Mouse (Mus musculus): ENCODE results near the gene Rfc1. TPM values are rescaled to one million over a fixed set of nuclear protein-coding genes. Genes with fewer than 3 reads are reported as not detected.

The Rfc1 gene
- total and polyA plus RNA-seq, 3 experiments = 50.2 to 2,723 (median 51.5) TPM

DNA sequence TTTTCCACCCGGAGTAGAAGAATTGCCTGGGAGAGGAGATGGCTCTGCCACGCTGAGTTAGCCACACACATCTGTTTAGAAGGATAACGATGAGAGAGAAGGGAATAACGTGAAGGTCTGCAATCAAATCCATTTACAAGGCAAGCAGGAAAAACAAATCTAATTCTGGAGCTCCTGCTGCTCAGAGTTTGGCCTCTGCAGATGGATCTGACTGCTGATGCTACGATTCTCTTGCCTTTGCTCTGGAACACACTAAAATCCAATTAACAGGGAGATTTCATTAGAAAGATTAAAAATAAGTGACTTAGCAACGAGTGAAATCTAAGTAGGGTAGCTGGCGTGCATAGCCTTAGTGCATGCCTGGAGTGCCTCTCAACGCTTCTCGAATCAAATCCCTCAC is 30.0 kb downstream of the Rfc1 start:
- Histone ChIP-seq H3K9ac (ENCODE audit: control insufficient read depth, low read depth, low read length, poor library complexity, severe bottlenecking) (no peak overlapping the region), H3K27me3 (ENCODE audit: control insufficient read depth in 1 of 2, insufficient read depth in 2 of 2, low read length in 2 of 2) (no peaks in the 10 kb centered on the region), H3K79me2 (ENCODE audit: control insufficient read depth, insufficient read depth, low read length, poor library complexity) (no peaks in the 10 kb centered on the region), H3K27ac (ENCODE audit: control insufficient read depth, low read depth, low read length) (no peak overlapping the region), H3K36me3 (ENCODE audit: control insufficient read depth in 1 of 2, insufficient read depth in 2 of 2, low read length in 2 of 2) (peaks cover 2 to 8% of the 10 kb centered on the region in 2 experiments; a peak in 3 of 4 replicates), H3K4me3 (ENCODE audit: control insufficient read depth in 1 of 2, insufficient read depth in 1 of 2, low read depth in 2 of 2, low read length in 2 of 2) (no peak overlapping the region), H3K9me3 (replicated peaks; ENCODE audit: insufficient read depth, low read length) (no peaks in the 10 kb centered on the region), H3K4me1 (ENCODE audit: control insufficient read depth in 1 of 2, insufficient read depth in 2 of 2, low read length in 2 of 2) (peaks cover 0 to 4% of the 10 kb centered on the region in 2 experiments; a peak in 2 of 4 replicates)
- DNase-seq (ENCODE audit: low read depth, low spot score) = no peak
- no peak for TF ChIP-seq RAD21 (IDR thresholded peaks at IDR 0.05; ENCODE audit: low read depth, low read length)
- no peak for TF ChIP-seq GABPA (IDR thresholded peaks at IDR 0.05; ENCODE audit: low read depth, low read length)
- TF ChIP-seq JUND (IDR thresholded peaks at IDR 0.05; ENCODE audit: low read depth, low read length) = no peak
- no peak for TF ChIP-seq BHLHE40 (IDR thresholded peaks at IDR 0.05; ENCODE audit: borderline replicate concordance, low read depth, low read length)
- TF ChIP-seq MYC (IDR thresholded peaks at IDR 0.05; ENCODE audit: low read depth, low read length) = no peak
- TF ChIP-seq ZKSCAN1 (IDR thresholded peaks at IDR 0.05; ENCODE audit: low read depth, low read length) = no peak
- TF ChIP-seq USF2 (IDR thresholded peaks at IDR 0.05; ENCODE audit: borderline replicate concordance in 1 of 2, insufficient read depth in 1 of 2, low read depth in 1 of 2, low read length in 2 of 2) = no peak
- TF ChIP-seq MAFK (IDR thresholded peaks at IDR 0.05; ENCODE audit: borderline replicate concordance, low read depth, low read length) = no peak
- TF ChIP-seq E2F4 (IDR thresholded peaks at IDR 0.05; ENCODE audit: borderline replicate concordance, low read depth, low read length) = no peak
- TF ChIP-seq USF1 (IDR thresholded peaks at IDR 0.05; ENCODE audit: low read depth, low read length) = no peak
- TF ChIP-seq ETS1 (IDR thresholded peaks at IDR 0.05; ENCODE audit: low read depth, low read length) = no peak
- no peak for TF ChIP-seq UBTF (IDR thresholded peaks at IDR 0.05; ENCODE audit: borderline replicate concordance, insufficient read depth, low read depth, low read length)
- TF ChIP-seq POLR2AphosphoS5 (IDR thresholded peaks at IDR 0.05; ENCODE audit: borderline replicate concordance, low read depth, low read length) = no peak
- no peak for TF ChIP-seq NELFE (IDR thresholded peaks at IDR 0.05; ENCODE audit: low read depth, low read length)
- TF ChIP-seq TBP (IDR thresholded peaks at IDR 0.05; ENCODE audit: low read depth, low read length) = no peak
- no peak for TF ChIP-seq SMC3 (IDR thresholded peaks at IDR 0.05; ENCODE audit: low read depth, low read length)
- TF ChIP-seq CTCF (IDR thresholded peaks at IDR 0.05 in 2 of 3, conservative IDR thresholded peaks at IDR 0.05 in 1 of 3; ENCODE audit: control insufficient read depth in 1 of 3, insufficient read depth in 1 of 3, low read depth in 2 of 3, low read length in 3 of 3, poor library complexity in 1 of 3, severe bottlenecking in 1 of 3) = no peak

DNA sequence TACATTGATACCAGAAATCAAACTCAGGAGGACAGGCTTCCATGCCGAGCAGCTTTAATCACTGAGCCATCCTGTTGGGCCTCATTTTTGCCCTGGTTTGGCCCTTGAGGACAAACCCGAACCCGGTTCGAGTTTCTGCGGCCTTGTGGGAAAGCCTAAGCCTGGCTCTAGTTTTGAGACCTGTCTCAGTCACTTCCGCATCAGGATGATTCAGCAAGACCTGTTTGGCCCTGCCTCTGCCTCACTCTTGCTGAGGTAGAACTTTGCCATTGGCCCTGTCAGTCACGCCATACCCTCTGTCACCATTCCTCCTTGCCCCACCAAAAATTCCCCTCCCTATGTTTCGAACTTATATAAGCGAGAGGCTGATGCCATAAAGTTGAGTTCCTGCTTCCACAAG is 35.3 kb downstream of the Rfc1 start:
- peaks cover 6 to 28% of the 10 kb centered on the region in 2 experiments; a peak in 3 of 4 replicates for H3K36me3 ChIP-seq (ENCODE audit: control insufficient read depth in 1 of 2, insufficient read depth in 2 of 2, low read length in 2 of 2)
- TF ChIP-seq ZKSCAN1 (IDR thresholded peaks at IDR 0.05; ENCODE audit: low read depth, low read length) = no peak
- TF ChIP-seq UBTF (IDR thresholded peaks at IDR 0.05; ENCODE audit: borderline replicate concordance, insufficient read depth, low read depth, low read length) = no peak
- no peak for TF ChIP-seq MXI1 (IDR thresholded peaks at IDR 0.05; ENCODE audit: low read depth, low read length)
- no peak for TF ChIP-seq CHD1 (IDR thresholded peaks at IDR 0.05; ENCODE audit: low read depth, low read length)
- no peak for TF ChIP-seq JUND (IDR thresholded peaks at IDR 0.05; ENCODE audit: low read depth, low read length)
- TF ChIP-seq ZC3H11A (IDR thresholded peaks at IDR 0.05; ENCODE audit: low read depth, low read length) = 0 out of 2 replicates have a peak, but pooled peaks have one; percentile 5
- TF ChIP-seq RAD21 (IDR thresholded peaks at IDR 0.05; ENCODE audit: low read depth, low read length) = no peak
- no peak for TF ChIP-seq CHD2 (IDR thresholded peaks at IDR 0.05; ENCODE audit: low read length)
- no peak for TF ChIP-seq MYC (IDR thresholded peaks at IDR 0.05; ENCODE audit: low read depth, low read length)
- TF ChIP-seq ZNF384 (IDR thresholded peaks at IDR 0.05; ENCODE audit: low read depth, low read length) = no peak
- peak; percentile 37; the same call in 1 of the 2 replicates for TF ChIP-seq HCFC1 (IDR thresholded peaks at IDR 0.05; ENCODE audit: low read depth, low read length)
- TF ChIP-seq KAT2A (conservative IDR thresholded peaks at IDR 0.05; ENCODE audit: low read depth, low read length) = no peak
- 0 out of 4 replicates have a peak, but pooled peaks of 1 of the 2 experiments have one; percentile 9 for TF ChIP-seq EP300 (IDR thresholded peaks at IDR 0.05; ENCODE audit: low read depth in 1 of 2, low read length in 2 of 2)
- peak; percentile 73 for TF ChIP-seq ELF1 (IDR thresholded peaks at IDR 0.05; ENCODE audit: low read depth, low read length)
- no peak for TF ChIP-seq TCF12 (IDR thresholded peaks at IDR 0.05; ENCODE audit: low read depth, low read length)
- no peak for TF ChIP-seq CTCF (IDR thresholded peaks at IDR 0.05 in 2 of 3, conservative IDR thresholded peaks at IDR 0.05 in 1 of 3; ENCODE audit: control insufficient read depth in 1 of 3, insufficient read depth in 1 of 3, low read depth in 2 of 3, low read length in 3 of 3, poor library complexity in 1 of 3, severe bottlenecking in 1 of 3)
- TF ChIP-seq MAFK (IDR thresholded peaks at IDR 0.05; ENCODE audit: borderline replicate concordance, low read depth, low read length) = peak; percentile 69; the same call in 1 of the 2 replicates
- TF ChIP-seq GATA1 (IDR thresholded peaks at IDR 0.05; ENCODE audit: low read depth, low read length) = no peak
- TF ChIP-seq MEF2A (IDR thresholded peaks at IDR 0.05; ENCODE audit: extremely low read depth, insufficient replicate concordance, low read depth, low read length, poor library complexity, severe bottlenecking) = no peak
- no peak for TF ChIP-seq USF1 (IDR thresholded peaks at IDR 0.05; ENCODE audit: low read depth, low read length)

More for the DNA sequence above, 35.3 kb downstream of the Rfc1 start:
- Histone ChIP-seq H3K4me1 (ENCODE audit: control insufficient read depth in 1 of 2, insufficient read depth in 2 of 2, low read length in 2 of 2) (peaks cover 17 to 26% of the 10 kb centered on the region in 2 experiments), H3K9ac (ENCODE audit: control insufficient read depth, low read depth, low read length, poor library complexity, severe bottlenecking) (no peak overlapping the region), H3K9me3 (replicated peaks; ENCODE audit: insufficient read depth, low read length) (no peaks in the 10 kb centered on the region), H3K27me3 (ENCODE audit: control insufficient read depth in 1 of 2, insufficient read depth in 2 of 2, low read length in 2 of 2) (no peaks in the 10 kb centered on the region), H3K4me3 (ENCODE audit: control insufficient read depth in 1 of 2, insufficient read depth in 1 of 2, low read depth in 2 of 2, low read length in 2 of 2) (no peak overlapping the region), H3K79me2 (ENCODE audit: control insufficient read depth, insufficient read depth, low read length, poor library complexity) (no peaks in the 10 kb centered on the region), H3K27ac (ENCODE audit: control insufficient read depth, low read depth, low read length) (peak overlapping the region; percentile 76)
- peak; percentile 69 for DNase-seq (ENCODE audit: low read depth, low spot score)
